Mouse (Mus musculus): ENCODE results near the gene Gigyf2.
"Not testable (repeated sequence)": the region's sequence is repeated elsewhere in the genome, so short reads cannot be mapped to it uniquely, and the experiment has no call there.

Gigyf2 gene

GRCm38 (mm10) chr1:87456425-87456824 is 129.6 kb downstream of the Gigyf2 start:
- DNase-seq: no peak

DNA sequence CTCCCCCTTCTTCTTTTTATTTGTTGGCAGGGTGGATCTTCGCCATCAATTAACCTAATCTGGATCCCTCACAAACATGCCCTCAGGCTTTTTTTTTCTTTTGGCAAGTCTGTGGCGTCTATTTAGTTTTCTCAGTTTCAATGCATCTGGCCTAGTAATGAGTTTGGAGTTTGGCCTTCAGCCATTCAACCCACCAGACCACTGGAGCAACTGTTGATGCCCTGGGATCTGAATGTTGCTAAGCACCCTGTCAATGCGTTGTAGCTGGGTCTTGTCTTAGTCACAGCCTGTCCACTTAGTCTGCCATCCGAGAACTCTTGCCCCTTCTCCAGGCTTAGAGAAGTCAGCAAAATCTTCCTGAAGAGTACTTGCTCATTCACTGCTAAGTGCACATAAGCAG is 131.2 kb downstream of the Gigyf2 start:
- no peak for DNase-seq

DNA sequence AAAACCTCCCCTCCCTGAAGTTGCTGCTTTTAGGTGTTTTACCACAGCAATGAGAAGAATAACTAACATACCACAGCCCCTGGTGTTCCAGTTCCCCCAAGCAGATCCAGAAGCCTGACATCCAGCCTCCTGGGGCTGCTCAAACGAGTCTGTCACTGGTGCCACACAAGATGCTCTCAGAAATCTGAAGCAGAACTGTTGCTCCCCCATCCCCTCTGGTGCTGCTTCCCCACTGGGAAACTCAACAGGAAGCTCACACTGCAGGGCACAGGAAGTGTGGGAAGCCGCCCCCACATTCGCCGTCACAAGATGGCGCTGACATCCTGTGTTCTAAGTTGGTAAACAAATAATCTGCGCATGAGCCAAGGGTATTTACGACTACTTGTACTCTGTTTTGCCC is 133.1 kb downstream of the Gigyf2 start:
- not testable (repeated sequence) for DNase-seq

GRCm38 (mm10) chr1:87467469-87467868 is 140.7 kb downstream of the Gigyf2 start:
- DNase-seq: no peak

DNA sequence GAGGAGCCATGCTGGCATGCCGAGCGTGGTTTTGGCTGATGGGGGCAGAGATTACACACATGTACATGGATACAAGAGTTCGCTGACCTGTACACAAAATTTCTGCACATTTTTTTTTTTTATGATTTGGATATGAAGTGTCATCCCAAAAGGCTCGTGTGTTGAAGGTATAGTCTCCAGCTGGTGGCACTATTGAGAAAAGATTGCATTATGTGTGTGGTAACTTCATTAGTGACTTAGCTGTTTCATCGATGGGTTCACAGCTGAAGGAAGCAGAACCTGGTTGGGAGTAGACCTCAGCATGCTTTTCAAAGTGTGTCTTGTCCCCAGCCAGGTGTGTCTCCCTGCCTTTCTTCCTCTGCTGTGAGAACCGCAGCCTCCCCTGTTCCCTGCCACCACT is 141.5 kb downstream of the Gigyf2 start:
- no peak for DNase-seq

GRCm38 (mm10) chr1:87469971-87470370 is 143.2 kb downstream of the Gigyf2 start, which contains the start of gene Snorc:
Snorc (plus strand) TSS chr1:87470271.
- DNase-seq: not testable (repeated sequence)

GRCm38 (mm10) chr1:87471914-87472313 is 145.1 kb downstream of the Gigyf2 start:
- DNase-seq: no peak

- DNase-seq: no peak
Observed at GRCm38 (mm10) chr1:87472576-87472975, 145.8 kb downstream of the Gigyf2 start.

DNA sequence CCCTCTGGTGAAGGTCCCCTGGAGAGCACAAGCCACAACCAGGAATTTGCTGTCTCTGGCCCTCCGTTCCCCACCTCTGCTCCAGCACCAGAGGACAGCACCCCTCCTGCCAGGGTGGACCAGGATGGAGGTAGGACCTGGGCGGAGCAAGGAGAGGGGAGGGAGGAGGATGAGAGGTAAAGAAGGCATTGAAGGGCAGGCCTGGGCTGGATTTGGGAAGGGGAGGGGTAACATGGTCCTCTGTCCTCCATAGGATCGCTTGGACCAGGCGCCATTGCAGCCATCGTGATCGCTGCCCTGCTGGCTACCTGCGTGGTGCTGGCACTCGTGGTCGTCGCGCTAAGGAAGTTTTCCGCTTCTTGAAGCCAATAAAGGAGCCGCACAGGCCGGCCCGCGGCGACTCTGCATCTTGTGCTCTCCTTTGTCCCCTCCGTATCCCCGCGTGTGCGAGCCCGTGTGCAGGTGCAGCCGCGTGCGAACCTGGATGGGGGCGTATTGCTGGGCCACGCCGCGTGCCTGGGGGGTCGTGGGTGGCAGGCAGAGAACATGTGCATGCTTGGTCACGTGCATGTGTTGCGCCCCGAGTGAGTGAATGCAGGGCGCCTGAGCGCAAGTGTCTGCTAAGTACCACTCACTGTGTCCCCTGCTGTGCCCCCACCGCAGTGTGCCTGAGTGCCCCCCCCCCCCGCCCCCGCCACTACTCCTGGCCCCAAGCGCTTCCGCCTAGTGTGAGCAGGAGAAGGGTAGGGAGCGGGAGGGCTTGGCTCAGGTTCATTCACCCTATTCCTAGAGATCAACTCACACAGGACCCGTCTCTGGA is 148.5 kb downstream of the Gigyf2 start:
- DNase-seq: no peak

GRCm38 (mm10) chr1:87482546-87482945 is 155.7 kb downstream of the Gigyf2 start:
- DNase-seq: no peak

DNA sequence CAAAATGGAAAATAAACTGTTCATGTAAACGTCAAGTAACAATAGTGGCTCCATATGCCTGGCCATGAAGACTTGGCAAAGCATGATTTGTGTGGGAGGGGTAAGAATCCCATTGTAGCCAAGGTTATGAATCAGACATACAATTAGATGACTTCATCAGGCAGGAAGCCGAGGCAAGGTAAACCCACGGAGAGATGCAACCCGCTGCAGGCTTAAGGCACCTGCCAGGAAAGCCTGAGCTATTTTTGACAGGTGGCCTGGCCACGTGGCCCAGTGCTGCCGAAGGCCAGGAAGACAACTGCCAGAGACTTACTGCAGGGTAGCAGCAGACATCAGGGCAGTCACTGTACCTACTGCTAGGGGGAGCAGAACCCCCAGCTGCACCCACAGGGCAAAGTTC is 159.6 kb downstream of the Gigyf2 start:
- no peak for DNase-seq

GRCm38 (mm10) chr1:87492285-87492684 is 165.5 kb downstream of the Gigyf2 start:
- DNase-seq: no peak

GRCm38 (mm10) chr1:87493542-87493941 is 166.7 kb downstream of the Gigyf2 start:
- no peak for DNase-seq

Data from liver (tissue).